Mouse (Mus musculus) brain, embryonic 14.5 days (tissue): Measurements from ENCODE around the gene Il27ra. TPM values are rescaled to one million over a fixed set of nuclear protein-coding genes. Genes with fewer than 3 reads are reported as not detected.

Experiments
- DNase-seq: peaks from one replicate; pipeline ENCODE4 v3.0.0-alpha.2; 2011; ENCODE audit warnings: low read depth
- CTCF ChIP-seq: fragments of 200-500 bp; IDR thresholded peaks from 2 replicates; pipeline ENCODE4 v1.5.1; 2012; ENCODE audit warnings: inconsistent platforms, mild to moderate bottlenecking, moderate library complexity, borderline replicate concordance; ENCODE audit not compliant: insufficient read depth, insufficient read length; ENCODE audit errors: extremely low read depth
- POLR2A ChIP-seq: fragments of 200-500 bp; IDR thresholded peaks from 2 replicates; pipeline ENCODE4 v1.6.1; 2012; ENCODE audit warnings: mild to moderate bottlenecking, inconsistent platforms, borderline replicate concordance; ENCODE audit not compliant: poor library complexity, insufficient read depth, insufficient read length, severe bottlenecking; ENCODE audit errors: extremely low read depth
- polyA plus RNA-seq: library from polyadenylated mRNA; depleted of rRNA; stranded (reverse); fragments of >200 nt; gene quantifications from 2 replicates; pipeline ENCODE4 v1.2.3, GENCODE M21; 2012; rRNA removed

Gene Il27ra
- polyA plus RNA-seq: 0.48 and 0.50 TPM in 2 replicates

DNA sequence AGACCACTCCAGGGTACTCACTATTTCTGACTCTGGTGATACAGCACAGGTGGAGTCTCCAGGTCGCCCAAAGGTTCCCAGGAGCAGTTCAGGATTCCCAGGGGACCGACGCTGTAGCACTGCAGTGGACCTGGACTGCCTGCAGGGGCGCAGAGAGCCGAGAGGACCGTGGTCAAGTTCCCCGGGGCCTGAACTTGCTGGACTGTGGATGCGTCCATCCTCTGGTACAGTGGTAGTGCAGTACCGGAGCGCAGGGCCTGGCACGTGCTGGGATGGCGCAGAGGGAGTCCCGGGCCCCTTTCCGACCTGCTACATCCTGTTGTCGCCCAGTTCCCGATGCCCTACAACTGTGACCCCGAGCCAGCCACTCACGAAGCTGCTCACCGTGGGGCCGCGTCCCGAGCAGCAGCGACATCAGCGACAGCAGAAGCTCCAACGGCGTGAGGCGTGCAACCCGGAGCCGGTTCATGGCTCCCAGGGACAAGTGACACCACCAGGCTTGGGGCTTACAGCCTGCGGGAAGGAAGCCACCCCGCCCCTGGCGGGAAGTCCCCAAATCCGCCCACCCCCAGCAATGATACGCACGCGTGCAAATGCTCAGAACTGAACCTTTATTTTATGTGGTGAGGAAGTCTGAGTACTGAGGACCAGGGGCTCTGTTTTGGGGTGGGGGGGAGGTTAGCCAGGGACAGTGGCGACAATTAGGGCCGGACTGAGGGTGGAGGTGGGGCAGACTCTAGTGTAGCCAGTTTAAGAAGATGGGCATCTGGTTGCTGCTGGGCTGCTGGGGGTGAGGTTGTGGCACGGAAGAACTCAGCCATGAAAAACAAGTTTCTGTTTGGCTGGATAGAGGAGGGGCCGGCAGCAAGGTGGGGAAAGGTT is at the start of gene Il27ra:
Gene Il27ra, minus strand, starts transcription at position 524 of the 882 bp plus-strand sequence.
- DNase-seq: peak; percentile 60
- TF ChIP-seq CTCF (peak; percentile 78), POLR2A (no peak)

DNA sequence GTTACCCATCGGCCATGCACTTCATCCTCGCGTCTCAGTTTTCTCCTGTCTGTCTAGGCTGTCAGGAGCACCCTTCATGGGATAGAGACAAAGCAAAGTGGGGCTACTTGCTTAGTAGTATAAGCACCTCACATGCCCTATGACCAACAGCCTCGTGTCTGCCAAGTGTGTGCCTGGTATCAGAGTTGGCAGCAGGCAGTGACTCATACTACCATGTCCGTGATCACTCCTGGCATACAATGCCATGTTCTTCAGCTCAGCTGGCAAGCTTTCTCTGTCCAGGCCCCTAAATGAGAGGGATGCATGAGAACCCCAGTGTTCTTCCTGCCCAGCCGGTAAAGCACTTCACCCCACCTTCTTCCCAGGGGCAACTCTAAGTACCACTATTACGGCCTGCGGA is 48.2 kb upstream of the Il27ra start:
- TF ChIP-seq CTCF (no peak), POLR2A (no peak)
- no peak for DNase-seq

DNA sequence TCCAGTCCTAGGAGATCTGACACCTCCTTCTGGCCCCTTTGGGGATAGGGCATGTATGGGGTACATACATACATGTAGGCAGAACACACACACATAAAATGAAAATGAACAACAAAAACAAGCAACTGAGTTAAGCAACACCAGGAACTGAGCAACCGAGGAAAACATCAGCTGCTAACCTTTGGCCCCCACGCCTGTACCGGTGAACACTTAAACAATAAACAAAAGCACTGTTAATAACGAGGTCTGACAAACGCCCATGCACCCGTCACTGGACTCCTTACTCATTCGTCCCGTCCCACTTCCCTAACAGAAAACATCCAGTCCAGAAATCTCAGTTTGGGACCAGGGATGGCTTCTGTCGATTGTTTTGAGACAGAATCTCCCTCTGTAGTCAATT is 46.9 kb upstream of the Il27ra start:
- DNase-seq: no peak
- TF ChIP-seq CTCF (no peak), POLR2A (no peak)

DNA sequence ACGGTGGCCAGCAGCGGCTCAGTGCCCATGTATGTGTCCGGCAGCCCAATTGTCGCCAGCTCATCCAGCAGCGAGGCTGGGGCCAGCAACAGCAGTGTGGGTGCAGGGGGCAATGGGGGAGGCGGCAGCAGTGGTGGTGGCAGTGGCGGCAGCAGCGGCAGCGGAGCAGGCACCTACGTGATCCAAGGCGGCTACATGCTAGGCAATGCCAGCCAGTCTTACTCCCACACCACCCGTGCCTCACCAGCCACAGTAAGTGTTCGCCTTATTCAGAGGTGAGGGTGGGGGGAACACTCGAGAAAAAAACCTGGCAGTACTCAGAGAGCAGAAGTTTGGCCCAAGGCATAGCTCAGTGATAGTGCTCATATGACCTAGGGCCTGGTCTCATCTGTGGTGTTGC is 45.4 kb upstream of the Il27ra start:
- TF ChIP-seq POLR2A (no peak), CTCF (no peak)
- no peak for DNase-seq

DNA sequence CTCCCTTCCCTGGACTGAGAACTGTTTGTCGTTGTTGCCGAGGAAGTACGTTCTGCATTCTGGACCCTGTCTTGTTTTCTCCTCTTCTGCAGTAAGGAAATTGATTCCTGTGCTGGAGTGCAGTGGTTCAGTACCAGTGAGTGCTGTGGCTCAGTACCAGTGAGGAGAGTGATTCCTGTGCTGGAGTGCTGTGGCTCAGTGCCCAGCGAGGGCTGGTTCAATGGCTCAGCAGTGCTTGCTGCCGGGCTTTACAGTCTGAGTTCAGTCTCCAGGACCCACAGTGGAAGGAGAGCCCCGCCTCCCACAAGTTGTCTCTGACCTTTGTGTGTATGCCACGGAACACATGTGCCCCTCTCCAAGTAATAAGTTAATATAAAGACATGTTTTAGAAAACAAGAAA is 44.8 kb upstream of the Il27ra start:
- no peak for DNase-seq
- TF ChIP-seq CTCF (no peak), POLR2A (no peak)

DNA sequence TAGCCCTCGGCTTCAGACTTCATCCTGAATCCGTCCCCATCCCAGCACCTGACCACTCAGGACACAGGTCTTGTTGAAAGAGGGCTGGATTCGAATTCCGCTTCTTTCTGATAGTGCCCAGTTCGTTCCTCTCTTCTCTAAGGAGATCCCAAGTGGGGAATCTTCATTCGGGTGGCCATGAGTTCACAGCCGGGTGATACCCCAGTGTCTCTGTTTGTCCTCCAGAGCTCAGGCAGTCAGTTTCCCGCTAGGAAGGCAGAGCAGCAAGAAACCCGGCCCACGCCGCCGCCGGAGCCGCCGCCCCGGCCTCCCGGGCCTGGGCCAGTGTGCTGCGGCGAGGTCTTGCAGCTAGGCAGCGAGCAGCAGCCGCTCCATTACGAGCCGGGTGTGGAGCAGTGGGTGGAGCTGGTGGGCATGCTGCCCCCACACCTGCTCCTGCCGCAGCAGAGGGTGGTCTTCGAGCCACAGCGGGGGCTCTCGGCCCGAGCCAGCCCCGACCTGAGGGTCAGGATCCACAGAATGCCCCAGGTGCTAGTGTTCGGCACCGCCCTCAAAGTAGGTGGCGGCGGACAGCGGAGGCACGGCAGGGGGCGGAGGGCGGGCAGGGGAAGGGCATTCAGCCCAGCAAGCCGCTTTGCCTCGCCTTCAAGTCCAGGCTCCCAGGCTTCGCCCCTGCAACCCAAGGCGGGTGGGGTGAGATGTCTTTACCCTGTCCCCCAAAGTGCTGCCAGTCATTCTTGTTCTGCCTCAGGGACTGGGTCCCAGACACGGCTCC is 42.1 kb upstream of the Il27ra start:
- TF ChIP-seq CTCF (no peak), POLR2A (no peak)
- no peak for DNase-seq

DNA sequence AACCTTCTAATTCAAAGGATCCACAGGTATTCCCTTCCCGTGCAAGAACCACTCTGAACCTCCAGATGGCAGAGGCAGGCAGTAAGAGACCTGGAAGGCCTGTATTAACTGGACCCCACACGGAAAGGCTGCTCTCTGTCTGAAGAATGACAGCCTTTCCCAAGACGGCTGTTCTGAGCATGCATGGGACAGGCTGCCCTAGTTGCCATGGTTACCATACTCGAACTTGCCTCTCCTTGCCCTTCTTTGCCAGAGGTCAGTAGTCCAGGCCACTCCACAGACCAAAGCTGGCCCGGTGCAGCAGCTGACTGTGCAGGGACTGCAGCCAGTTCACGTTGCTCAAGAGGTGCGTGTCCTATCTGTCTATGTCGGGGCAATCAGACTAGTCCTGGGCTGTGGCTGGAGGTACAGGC is 41.4 kb upstream of the Il27ra start:
- peak; percentile 31; the same call in 1 of the 2 replicates for TF ChIP-seq CTCF
- no peak for TF ChIP-seq POLR2A
- peak; percentile 46 for DNase-seq

DNA sequence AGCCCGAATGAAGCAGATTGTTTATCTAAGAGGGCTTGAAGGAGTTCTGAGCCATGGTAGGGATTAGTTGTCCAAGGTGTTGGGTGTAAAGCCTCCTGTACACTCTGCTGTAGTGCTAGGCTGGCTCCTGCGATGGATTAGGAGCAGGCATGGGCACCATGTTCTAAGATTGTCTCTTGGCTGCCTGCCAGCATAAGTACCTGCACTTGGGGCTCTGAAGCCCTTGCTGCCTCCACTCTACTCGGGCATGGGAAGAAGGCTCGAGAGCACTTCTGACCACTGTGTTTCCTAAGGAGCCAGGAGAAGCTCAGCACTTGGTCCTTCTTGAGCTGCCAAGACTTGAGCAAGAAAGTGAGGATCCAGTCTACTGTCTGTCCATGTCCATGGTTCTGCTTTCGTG is 36.8 kb upstream of the Il27ra start:
- TF ChIP-seq CTCF (no peak), POLR2A (no peak)
- no peak for DNase-seq

DNA sequence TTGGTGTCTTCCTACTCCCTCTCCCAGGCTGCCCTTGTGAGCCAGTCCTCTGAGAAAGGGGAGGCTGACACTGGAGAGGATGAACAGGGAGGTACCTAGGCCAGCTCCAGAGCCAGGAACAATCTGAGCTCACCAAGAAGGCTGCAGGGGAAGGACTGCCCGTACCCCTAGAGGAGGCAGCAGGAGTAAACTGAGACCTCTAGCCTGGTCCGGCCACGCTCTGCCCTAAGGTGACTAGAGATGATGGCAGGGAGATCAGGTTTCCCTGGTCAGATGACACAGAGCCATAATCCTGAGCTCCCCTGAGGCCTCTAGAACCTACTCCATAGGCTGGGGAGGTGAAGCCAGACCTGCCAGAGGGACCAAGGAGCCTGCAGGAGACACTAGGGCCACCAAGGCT is 34.5 kb upstream of the Il27ra start:
- DNase-seq: no peak
- no peak for TF ChIP-seq POLR2A

DNA sequence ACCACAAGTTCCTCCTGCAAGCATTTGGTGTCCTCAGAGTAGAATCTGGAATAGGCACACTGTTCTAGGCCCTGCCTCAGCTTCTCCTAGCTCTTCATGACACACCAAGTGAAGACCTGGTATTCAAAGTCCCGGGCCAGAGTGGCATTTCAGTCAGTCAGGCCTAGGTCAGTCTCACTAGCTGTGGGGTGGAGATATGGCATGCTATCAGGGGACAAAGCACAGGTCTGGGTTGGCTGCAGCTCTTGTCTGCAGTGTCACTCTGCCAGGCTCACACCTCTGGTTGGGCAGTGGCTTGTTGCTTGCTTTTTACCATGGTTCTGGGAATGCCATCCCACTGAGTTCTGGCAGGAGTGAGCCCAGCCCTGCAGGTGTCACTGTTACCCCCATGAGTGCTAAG is 34.0 kb upstream of the Il27ra start:
- TF ChIP-seq POLR2A (no peak), CTCF (no peak)
- no peak for DNase-seq

DNA sequence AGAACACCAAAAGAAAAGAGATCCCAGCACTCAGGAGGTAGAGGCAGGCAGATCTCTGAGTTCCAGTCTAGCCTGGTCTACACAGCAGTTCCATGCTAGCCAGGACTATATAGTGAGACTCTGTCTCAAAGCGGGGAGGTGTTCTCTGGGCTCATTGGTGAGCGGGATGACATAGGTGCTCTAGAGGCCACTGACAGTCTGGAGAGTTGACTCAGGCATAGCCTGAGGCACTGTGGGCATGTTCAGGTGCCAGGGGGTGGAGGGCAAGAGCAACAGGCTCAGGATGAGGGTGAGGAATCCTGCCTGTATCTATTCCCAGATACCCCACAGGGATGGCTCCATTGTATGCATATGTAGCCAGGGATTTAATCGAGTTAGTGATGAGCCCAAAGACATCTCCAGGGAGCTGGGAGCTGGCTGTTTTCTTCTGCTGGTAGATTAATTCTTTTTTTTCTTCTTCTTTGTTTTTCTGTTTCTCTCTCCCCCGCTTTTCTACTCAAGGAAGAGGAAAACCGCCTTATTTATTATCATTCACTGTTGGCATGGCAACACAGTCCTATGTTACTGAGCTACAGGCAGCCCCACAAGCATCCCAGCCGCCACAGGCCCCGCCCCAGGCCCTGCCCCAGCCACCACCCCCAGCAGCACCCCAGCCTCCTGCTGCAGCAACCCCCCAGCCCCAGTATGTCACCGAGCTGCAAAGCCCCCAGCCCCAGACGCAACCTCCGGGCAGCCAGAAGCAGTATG is 31.0 kb upstream of the Il27ra start:
- DNase-seq: peak; percentile 59
- TF ChIP-seq POLR2A (no peak), CTCF (no peak)
